Mouse (Mus musculus): ENCODE measurements at regions not wholly inside any gene's neighbourhood (a gene's known extent, or its start where the extent isn't known, plus 50 kb on each side); places are given as distances from the start of the nearest gene placed in this dataset.
A peak's percentile ranks its signal among the peaks of the same experiment; 100 is the strongest.
"Not testable (repeated sequence)": the region's sequence is repeated elsewhere in the genome, so short reads cannot be mapped to it uniquely, and the experiment has no call there.

GRCm38 (mm10) chr15:52406156-52406885, 1478.4 kb upstream of the Gm7489 start:
- DNase-seq (ENCODE audit: low spot score), result no peak

- DNase-seq (ENCODE audit: low spot score), result no peak
These were observed 1471.6 kb upstream of the Gm7489 start for GRCm38 (mm10) chr15:52412869-52413771.

GRCm38 (mm10) chr15:52425976-52426375, 1458.7 kb upstream of the Gm7489 start:
- DNase-seq (ENCODE audit: low spot score), result no peak

- DNase-seq (ENCODE audit: low spot score), result no peak
These were observed 1454.1 kb upstream of the Gm7489 start for GRCm38 (mm10) chr15:52430491-52431158.

- DNase-seq (ENCODE audit: low spot score), result no peak
These were observed 1451.1 kb upstream of the Gm7489 start for GRCm38 (mm10) chr15:52433639-52434038.

GRCm38 (mm10) chr15:52438403-52438802, 1446.3 kb upstream of the Gm7489 start:
- no peak for DNase-seq (ENCODE audit: low spot score)

- peak; percentile 69 for DNase-seq (ENCODE audit: low spot score)
These were observed 1425.9 kb upstream of the Gm7489 start for GRCm38 (mm10) chr15:52458782-52459181.

GRCm38 (mm10) chr15:52459315-52459714, 1425.4 kb upstream of the Gm7489 start:
- DNase-seq (ENCODE audit: low spot score), result no peak

- DNase-seq (ENCODE audit: low spot score), result no peak
These were observed 1420.2 kb upstream of the Gm7489 start for GRCm38 (mm10) chr15:52464226-52465138.

GRCm38 (mm10) chr15:52478124-52478523, 1406.6 kb upstream of the Gm7489 start:
- not testable (repeated sequence) for DNase-seq (ENCODE audit: low spot score)

- DNase-seq (ENCODE audit: low spot score), result no peak
These were observed 1403.9 kb upstream of the Gm7489 start for GRCm38 (mm10) chr15:52480834-52481233.

- DNase-seq (ENCODE audit: low spot score), result no peak
These were observed 1401.0 kb upstream of the Gm7489 start for GRCm38 (mm10) chr15:52483598-52484165.

- DNase-seq (ENCODE audit: low spot score), result no peak
These were observed 1400.4 kb upstream of the Gm7489 start for GRCm38 (mm10) chr15:52484276-52484675.

GRCm38 (mm10) chr15:52505278-52505831, 1379.4 kb upstream of the Gm7489 start:
- peak; percentile 60 for DNase-seq (ENCODE audit: low spot score)

- DNase-seq (ENCODE audit: low spot score), result peak; percentile 29
These were observed 1377.8 kb upstream of the Gm7489 start for GRCm38 (mm10) chr15:52506930-52507329.

GRCm38 (mm10) chr15:52508609-52509008, 1376.1 kb upstream of the Gm7489 start:
- no peak for DNase-seq (ENCODE audit: low spot score)

GRCm38 (mm10) chr15:52510137-52510536, 1374.6 kb upstream of the Gm7489 start:
- no peak for DNase-seq (ENCODE audit: low spot score)

GRCm38 (mm10) chr15:52536594-52536993, 1348.1 kb upstream of the Gm7489 start:
- DNase-seq (ENCODE audit: low spot score), result no peak

GRCm38 (mm10) chr15:52558682-52559081, 1326.0 kb upstream of the Gm7489 start:
- DNase-seq (ENCODE audit: low spot score), result no peak

GRCm38 (mm10) chr15:52564078-52564477, 1320.6 kb upstream of the Gm7489 start:
- no peak for DNase-seq (ENCODE audit: low spot score)

- no peak for DNase-seq (ENCODE audit: low spot score)
These were observed 1319.3 kb upstream of the Gm7489 start for GRCm38 (mm10) chr15:52565449-52565851.
